Mouse (Mus musculus) CD4-positive, CD25-positive, alpha-beta regulatory T cell, adult 2 months (primary cell): Measurements from ENCODE around the gene Epp13.
A peak's percentile ranks its signal among the peaks of the same experiment; 100 is the strongest.
"Not testable (repeated sequence)": the region's sequence is repeated elsewhere in the genome, so short reads cannot be mapped to it uniquely, and the experiment has no call there.

Experiments
- DNase-seq: peaks from one replicate; pipeline ENCODE4 v3.0.0-alpha.2; 2012; ENCODE audit warnings: low read depth, low spot score

Epp13 gene

GRCm38 (mm10) chr7:6252410-6252809 lies at the start of gene Epp13:
Epp13 (plus strand) TSS chr7:6252710.
- no peak for DNase-seq

DNA sequence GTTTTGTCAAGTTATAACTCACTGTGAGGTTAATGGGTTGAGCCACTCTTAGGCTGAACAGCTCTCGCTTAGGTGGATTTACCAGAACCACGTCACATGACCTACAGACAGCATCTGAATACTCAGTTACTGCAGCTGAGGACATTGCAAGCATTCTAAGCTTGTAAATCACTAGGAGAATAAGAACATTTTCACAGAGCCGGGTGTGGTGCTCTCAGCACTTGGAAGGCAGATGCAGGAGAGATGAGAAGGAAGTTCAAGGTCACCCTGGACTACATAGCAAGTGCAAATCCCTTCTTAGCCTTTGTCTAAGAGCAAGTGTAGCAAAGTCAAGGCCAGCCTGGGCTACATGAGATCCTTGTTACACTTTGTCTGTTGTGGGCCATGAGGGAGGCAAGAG lies 48.3 kb upstream of the Epp13 start:
- DNase-seq, result no peak

GRCm38 (mm10) chr7:6213144-6213543 lies 39.4 kb upstream of the Epp13 start:
- peak; percentile 66 for DNase-seq

DNA sequence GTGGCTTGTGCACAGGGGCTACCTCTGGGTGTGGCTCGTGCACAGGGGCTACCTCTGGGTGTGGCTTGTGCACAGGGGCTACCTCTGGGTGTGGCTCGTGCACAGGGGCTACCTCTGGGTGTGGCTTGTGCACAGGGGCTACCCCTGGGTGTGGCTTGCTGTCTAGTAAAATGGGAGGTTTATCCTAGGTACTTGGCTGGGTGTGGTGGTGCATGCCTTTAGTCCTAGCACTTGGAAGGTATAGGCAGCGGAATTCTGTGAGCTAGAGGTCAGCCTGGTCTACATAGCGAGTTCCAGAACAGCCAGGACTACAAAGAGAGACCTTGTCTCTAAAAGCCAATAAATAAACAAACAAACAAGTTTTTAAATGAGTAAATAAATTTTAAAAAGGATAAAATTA lies 37.8 kb upstream of the Epp13 start:
- not testable (repeated sequence) for DNase-seq

DNA sequence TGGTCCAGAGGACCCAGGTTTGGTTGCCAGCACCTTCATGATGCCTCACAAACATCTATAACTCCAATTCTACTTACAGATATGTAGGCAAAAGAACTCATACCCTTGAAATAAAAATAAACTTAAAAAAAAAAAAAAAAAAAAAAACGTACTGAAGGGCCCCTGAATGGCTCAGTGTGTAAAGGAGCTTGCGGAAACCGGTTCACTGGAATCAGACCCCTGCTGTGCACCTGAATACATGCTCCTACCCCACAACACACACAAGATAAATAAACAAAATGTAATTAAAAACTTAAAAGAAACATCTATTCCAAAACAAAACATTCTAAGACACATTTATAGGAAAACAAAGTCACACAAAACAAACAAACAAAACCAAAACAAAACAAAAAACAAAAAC lies 32.4 kb upstream of the Epp13 start:
- no peak for DNase-seq

DNA sequence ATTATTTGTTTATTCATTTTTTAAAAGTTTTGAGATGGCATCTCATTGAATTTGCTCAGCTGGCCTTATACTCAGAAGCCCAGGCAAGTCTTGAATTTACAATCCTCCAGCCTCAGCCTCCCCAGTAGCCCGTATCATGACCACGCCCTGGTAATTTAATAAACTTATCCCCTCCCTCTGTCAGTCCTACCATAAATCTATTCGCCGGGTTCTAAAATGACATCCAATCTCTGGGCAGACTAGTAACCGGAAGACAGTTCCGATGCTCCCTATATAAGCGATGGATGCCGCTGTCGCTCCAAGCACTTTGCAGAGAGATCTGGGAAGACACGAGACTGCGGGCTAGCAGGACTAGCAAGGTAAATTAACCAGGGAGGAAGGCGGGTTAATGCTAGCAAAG lies 30.5 kb upstream of the Epp13 start, which contains the start of gene Zscan5b:
Gene Zscan5b, plus strand, starts transcription at position 301 of the 400 bp plus-strand sequence.
- no peak for DNase-seq

DNA sequence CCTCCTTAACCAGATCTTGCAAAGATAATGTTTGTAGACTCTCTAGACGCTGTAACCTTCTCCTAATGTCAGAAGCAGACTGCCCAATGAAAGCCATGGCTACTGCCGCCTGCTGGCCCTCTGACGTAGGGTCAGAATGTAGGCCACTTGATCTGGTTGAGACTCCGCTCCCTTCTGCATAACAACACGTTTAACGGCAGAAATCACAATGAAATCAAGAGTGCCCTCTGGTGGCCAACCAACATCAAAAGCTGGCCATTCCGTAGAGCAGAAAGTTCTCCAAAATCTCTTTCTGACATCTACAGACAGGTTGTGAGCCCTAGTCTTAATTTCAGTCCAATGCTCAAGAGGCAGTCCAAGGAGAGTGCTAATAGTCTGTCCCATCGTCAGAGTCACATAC lies 24.0 kb upstream of the Epp13 start:
- DNase-seq, result peak; percentile 4

DNA sequence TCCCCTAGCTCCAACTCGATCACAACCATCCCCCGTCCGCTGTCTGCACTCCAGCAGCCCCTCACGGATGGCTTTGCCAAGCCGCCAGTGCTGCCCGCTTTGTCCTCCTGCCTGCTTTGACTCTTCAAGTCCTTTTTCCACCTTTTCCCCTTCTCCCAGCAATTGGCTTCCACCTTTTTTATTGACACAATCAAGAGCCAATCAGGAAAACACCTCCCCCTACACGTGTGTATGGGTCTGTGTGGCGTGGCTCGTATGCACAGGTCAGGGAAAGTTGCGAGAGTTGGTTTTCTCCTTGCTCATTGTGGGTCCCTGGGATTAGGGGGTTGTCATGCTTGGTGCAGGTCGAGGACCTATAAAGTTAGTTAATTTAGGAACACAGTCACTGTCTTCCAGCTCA lies 12.7 kb upstream of the Epp13 start:
- no peak for DNase-seq

GRCm38 (mm10) chr7:6240841-6241425 lies 11.6 kb upstream of the Epp13 start:
- peak; percentile 80 for DNase-seq

- DNase-seq, result no peak
Observed at GRCm38 (mm10) chr7:6244361-6245292, 7.9 kb upstream of the Epp13 start.

GRCm38 (mm10) chr7:6254451-6254850 lies 1.9 kb downstream of the Epp13 start:
- DNase-seq, result no peak

DNA sequence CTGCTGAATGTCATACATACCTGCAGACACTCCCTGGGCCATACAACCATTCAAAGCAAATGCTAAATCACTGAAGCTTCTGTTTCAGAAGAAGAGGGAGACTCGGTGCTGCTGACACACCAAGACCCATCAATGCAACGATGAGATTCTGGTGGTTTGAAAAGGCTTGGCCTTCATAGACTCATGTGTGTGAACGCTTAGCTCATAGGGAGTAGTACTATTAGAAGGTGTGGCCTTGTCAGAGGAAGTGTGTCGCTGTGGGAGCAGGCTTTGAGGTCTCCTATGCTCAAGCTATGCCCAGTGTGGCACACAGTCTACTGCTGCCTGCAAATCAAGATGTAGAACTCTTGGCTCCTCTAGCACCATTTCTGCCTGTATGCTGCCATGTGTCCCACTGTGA lies 4.9 kb downstream of the Epp13 start:
- DNase-seq, result no peak

GRCm38 (mm10) chr7:6258232-6259220 lies 6.0 kb downstream of the Epp13 start:
- DNase-seq, result no peak

- DNase-seq, result not testable (repeated sequence)
Observed at GRCm38 (mm10) chr7:6260004-6260403, 7.5 kb downstream of the Epp13 start.

DNA sequence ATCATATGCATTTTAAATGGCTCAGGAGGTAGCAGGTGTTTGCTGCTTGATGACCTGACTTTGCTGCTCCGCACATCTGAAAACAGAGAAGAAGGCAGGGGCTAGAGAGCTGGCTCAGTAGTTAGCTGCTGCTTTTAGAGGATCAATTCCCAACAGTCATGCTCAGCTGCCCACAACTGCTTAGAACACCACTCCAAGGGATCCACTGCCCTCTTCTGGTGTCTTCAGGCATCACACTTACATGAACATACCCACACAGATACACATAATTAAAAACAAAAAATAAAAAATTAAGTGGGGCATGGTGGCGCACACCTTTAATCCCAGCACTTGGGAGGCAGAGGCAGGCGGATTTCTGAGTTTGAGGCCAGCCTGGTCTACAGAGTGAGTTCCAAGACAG lies 9.6 kb downstream of the Epp13 start:
- DNase-seq, result no peak

DNA sequence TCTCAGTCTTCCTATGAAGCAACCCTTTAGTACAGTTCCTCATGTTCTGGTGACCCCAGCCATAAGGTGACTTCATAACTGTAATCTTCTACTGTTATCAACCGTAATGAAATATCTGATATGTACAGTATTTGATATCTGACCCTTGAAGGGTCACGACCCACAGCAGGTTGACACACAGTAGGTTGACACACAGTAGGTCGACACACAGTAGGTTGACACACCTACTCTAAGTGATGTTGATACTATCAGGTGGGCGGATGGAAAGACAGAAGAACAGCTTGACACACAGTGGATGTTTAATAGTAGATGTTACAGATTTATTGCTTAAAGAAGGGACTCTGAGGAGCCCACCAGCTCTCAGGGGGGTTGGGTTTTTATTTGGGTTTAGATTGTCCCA lies 10.5 kb downstream of the Epp13 start:
- no peak for DNase-seq

GRCm38 (mm10) chr7:6265695-6266094 lies 13.2 kb downstream of the Epp13 start:
- DNase-seq, result peak; percentile 74

- DNase-seq, result no peak
Observed at GRCm38 (mm10) chr7:6277906-6278305, 25.4 kb downstream of the Epp13 start.

DNA sequence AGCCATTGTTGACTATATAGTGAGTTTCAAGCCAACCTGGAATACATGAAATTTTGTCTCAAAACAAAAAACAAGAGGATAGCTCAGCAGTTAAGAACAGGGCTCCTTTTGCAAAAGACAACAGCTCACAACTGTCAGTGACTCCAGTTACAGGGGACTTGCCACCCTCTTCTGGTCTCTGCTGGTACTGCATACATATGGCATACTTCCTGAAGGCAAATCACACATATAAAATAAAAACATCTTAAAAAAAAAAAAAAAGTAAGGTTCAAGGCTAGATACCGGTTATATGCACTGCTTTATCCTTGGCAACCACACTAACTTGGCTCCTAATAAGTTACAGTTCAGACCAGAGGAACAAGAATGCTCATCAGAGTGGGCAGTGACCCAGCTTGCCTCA lies 30.2 kb downstream of the Epp13 start:
- peak; percentile 94 for DNase-seq

DNA sequence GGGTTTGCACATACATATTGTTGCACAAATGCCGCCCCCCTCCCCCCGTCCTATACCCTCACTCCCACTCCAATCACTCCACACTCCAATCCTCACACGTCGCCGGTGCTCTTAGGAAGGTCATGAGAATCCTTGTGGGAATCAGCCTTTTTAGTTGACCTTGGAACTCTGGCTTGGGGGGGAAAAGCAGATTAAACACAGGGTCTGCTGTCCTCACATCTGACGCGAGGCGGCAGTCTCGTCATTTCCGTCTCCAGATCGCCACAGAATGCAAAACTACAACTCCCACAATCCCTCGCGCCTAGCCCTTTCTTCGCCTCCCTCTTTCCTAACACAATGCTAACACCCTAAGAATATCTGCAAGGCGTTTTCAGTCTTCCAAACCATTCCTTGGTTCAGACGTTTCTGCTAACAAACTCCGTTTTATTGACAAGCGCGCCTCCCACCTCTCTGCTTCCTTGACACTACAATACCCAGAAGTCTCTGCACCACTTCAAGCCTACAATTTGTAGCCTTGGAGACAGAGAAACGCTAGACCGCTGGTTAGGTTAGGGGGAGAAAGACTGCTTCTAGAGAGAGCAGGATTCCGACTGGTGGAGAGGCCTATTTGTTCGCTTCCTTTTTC lies 31.1 kb downstream of the Epp13 start:
- peak; percentile 91 for DNase-seq

- no peak for DNase-seq
Observed at GRCm38 (mm10) chr7:6284442-6285012, 32.0 kb downstream of the Epp13 start.
